Mouse (Mus musculus) megakaryocyte progenitor cell, adult 5-6 weeks (primary cell): ENCODE data around the gene Drap1. TPM values are rescaled to one million over a fixed set of nuclear protein-coding genes. Genes with fewer than 3 reads are reported as not detected.
A peak's percentile ranks its signal among the peaks of the same experiment; 100 is the strongest.

Source experiments
- ATAC-seq: replicated peaks from 2 replicates; pipeline ENCODE4 v1.8.0; 2016; ENCODE audit warnings: mild to moderate bottlenecking, moderate TSS enrichment, inconsistent platforms; ENCODE audit not compliant: poor library complexity
- total RNA-seq, 2 experiments: library from RNA; stranded (forward) in 1 of 2; stranded (reverse) in 1 of 2; fragments of 157-497, 149-512 nt in 1 of 2; fragments of 200-1000 nt in 1 of 2; gene quantifications; 2 replicates each; pipeline versions ENCODE4 v1.2.3 to v1.2.4; 2015 to 2017

Drap1 gene
- total RNA-seq, 2 experiments from 2014 or later = 105 to 120 TPM

- ATAC-seq = peak; percentile 90
Observed at GRCm38 (mm10) chr19:5388588-5389242, 36.1 kb downstream of the Drap1 start, which contains the start of gene Sart1. Gene Sart1, minus strand, starts transcription at chr19:5388703.

DNA sequence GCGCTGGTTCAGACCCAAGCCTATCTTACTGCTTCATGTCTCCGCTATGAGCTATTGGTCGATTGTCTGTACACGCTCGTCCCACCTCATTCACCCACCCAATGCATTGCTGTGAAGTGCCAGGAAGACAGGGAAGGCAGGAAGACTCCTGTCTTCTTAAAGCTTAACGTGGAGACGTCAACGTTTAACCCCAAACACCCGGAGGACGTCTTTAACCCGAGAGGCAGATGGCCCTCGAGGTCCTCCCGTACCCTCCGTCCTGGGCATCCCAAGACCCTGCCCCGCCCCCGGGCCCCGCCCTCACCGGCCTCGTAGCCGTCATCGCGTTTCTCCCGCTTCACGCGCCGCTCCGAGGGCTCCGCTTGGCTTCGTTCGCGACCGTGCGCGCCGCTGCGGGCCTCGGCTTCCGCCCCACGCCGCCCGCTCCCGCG lies 36.8 kb downstream of the Drap1 start:
- no peak for ATAC-seq

DNA sequence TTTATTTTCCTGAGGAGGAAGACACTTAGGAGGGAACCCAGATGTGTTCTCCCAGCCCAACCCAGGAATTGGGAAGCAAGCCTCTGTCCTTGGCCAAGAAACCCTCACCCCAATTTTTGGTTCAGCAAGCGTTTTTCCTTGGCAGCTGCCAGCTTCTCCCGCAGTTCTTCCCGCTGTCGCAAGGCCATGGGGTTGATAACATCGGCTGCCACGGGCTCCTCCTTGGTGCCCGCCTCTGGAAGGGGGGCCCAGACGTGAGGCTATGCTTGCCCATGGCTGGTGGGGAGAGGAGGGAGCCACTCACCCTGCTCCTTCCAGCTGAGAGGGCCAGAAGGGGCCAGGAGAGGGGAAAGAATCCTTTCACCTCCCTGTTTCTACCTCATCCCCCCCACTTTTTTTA lies 40.1 kb downstream of the Drap1 start:
- no peak for ATAC-seq

DNA sequence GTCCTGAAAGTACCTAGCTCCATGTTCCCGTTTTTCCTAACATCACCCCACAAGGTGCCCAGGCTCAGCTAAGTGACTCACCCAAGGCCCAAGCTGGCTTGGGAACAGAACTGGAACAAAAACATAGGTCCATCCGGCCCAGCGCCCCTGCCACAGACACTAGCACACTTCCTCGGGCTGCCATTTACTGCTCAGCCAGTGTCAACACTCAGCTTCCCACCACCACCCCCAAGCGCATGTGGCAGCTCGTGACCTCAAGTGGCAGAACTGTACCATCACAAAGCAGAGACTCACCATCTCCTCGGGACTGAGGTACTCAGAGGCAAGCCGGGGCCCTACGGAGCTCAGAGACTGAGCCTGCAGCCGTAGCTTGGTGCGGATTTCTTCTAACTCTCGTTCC lies 41.5 kb downstream of the Drap1 start:
- ATAC-seq = no peak

GRCm38 (mm10) chr19:5377446-5377845 lies 47.3 kb downstream of the Drap1 start:
- ATAC-seq = no peak

GRCm38 (mm10) chr19:5374748-5375147 lies 50.0 kb downstream of the Drap1 start:
- ATAC-seq = no peak

- no peak for ATAC-seq
Observed at GRCm38 (mm10) chr19:5374177-5374576, 50.6 kb downstream of the Drap1 start.

Other genes with a start within 250 kb of the Drap1 start
- gene Pacs1, start 151.9 kb downstream of the Drap1 start, total RNA-seq (2015) = 14.8 and 16.2 TPM in 2 replicates
- gene Pacs1, start 151.9 kb downstream of the Drap1 start, total RNA-seq (2017) = 5.1 and 7.1 TPM in 2 replicates
- 119 and 147 TPM in 2 replicates for gene Sf3b2, start 129.5 kb downstream of the Drap1 start, total RNA-seq (2015)
- gene Sf3b2, start 129.5 kb downstream of the Drap1 start, total RNA-seq (2017) = 239 and 261 TPM in 2 replicates
- not detected in 2 replicates for gene Gal3st3, start 126.6 kb downstream of the Drap1 start, total RNA-seq (2015)
- gene Gal3st3, start 126.6 kb downstream of the Drap1 start, total RNA-seq (2017) = not detected in 2 replicates
- gene Catsper1, start 89.2 kb downstream of the Drap1 start, total RNA-seq (2015) = not detected in 2 replicates
- gene Catsper1, start 89.2 kb downstream of the Drap1 start, total RNA-seq (2017) = not detected in 2 replicates
- not detected in 2 replicates for gene Cst6, start 75.4 kb downstream of the Drap1 start, total RNA-seq (2015)
- not detected in 2 replicates for gene Cst6, start 75.4 kb downstream of the Drap1 start, total RNA-seq (2017)
- gene Eif1ad, start 58.2 kb downstream of the Drap1 start, total RNA-seq (2015) = 48.9 and 54.7 TPM in 2 replicates
- 67.8 and 86.2 TPM in 2 replicates for gene Eif1ad, start 58.2 kb downstream of the Drap1 start, total RNA-seq (2017)
- gene Banf1, start 57.8 kb downstream of the Drap1 start, total RNA-seq (2015) = 499 and 504 TPM in 2 replicates
- 66.7 and 68.5 TPM in 2 replicates for gene Banf1, start 57.8 kb downstream of the Drap1 start, total RNA-seq (2017)
- 65.3 and 65.9 TPM in 2 replicates for gene Sart1, start 36.3 kb downstream of the Drap1 start, total RNA-seq (2015)
- 83.8 and 105 TPM in 2 replicates for gene Sart1, start 36.3 kb downstream of the Drap1 start, total RNA-seq (2017)
- not detected in 2 replicates for gene Tsga10ip, start 22.5 kb downstream of the Drap1 start, total RNA-seq (2015)
- gene Tsga10ip, start 22.5 kb downstream of the Drap1 start, total RNA-seq (2017) = 0.34 TPM in 1 of 2 replicates, not detected in the other
- gene AI837181, start 165 bp upstream of the Drap1 start, total RNA-seq (2015) = 18.4 and 18.6 TPM in 2 replicates
- gene AI837181, start 165 bp upstream of the Drap1 start, total RNA-seq (2017) = 8.6 and 11.9 TPM in 2 replicates
- 0.47 and 0.98 TPM in 2 replicates for gene Fosl1, start 22.6 kb upstream of the Drap1 start, total RNA-seq (2015)
- 1.2 TPM in 1 of 2 replicates, not detected in the other for gene Fosl1, start 22.6 kb upstream of the Drap1 start, total RNA-seq (2017)
- gene Ccdc85b, start 32.9 kb upstream of the Drap1 start, total RNA-seq (2015) = 0.99 and 1.2 TPM in 2 replicates
- gene Ccdc85b, start 32.9 kb upstream of the Drap1 start, total RNA-seq (2017) = 2.5 and 3.0 TPM in 2 replicates
- gene Fibp, start 35.6 kb upstream of the Drap1 start, total RNA-seq (2015) = 50.2 and 73.5 TPM in 2 replicates
- 107 and 197 TPM in 2 replicates for gene Fibp, start 35.6 kb upstream of the Drap1 start, total RNA-seq (2017)
- gene Ctsw, start 43.5 kb upstream of the Drap1 start, total RNA-seq (2015) = 0.47 and 0.83 TPM in 2 replicates
- gene Ctsw, start 43.5 kb upstream of the Drap1 start, total RNA-seq (2017) = 0.44 and 0.79 TPM in 2 replicates
- gene Efemp2, start 49.0 kb upstream of the Drap1 start, total RNA-seq (2015) = 0.54 TPM in 1 of 2 replicates, not detected in the other
- not detected in 2 replicates for gene Efemp2, start 49.0 kb upstream of the Drap1 start, total RNA-seq (2017)
- 20.4 and 28.8 TPM in 2 replicates for gene Mus81, start 63.4 kb upstream of the Drap1 start, total RNA-seq (2015)
- gene Mus81, start 63.4 kb upstream of the Drap1 start, total RNA-seq (2017) = 10.3 and 11.6 TPM in 2 replicates
- gene Cfl1, start 65.5 kb upstream of the Drap1 start, total RNA-seq (2015) = 1,737 and 1,793 TPM in 2 replicates
- gene Cfl1, start 65.5 kb upstream of the Drap1 start, total RNA-seq (2017) = 1,233 and 1,355 TPM in 2 replicates
- gene 1700020D05Rik, start 78.8 kb upstream of the Drap1 start, total RNA-seq (2015) = 0.66 and 1.7 TPM in 2 replicates
- gene 1700020D05Rik, start 78.8 kb upstream of the Drap1 start, total RNA-seq (2017) = 1.5 TPM in 1 of 2 replicates, not detected in the other
- gene Snx32, start 85.6 kb upstream of the Drap1 start, total RNA-seq (2015) = 0.73 and 2.8 TPM in 2 replicates
- 1.7 and 1.9 TPM in 2 replicates for gene Snx32, start 85.6 kb upstream of the Drap1 start, total RNA-seq (2017)
- gene Ovol1, start 135.7 kb upstream of the Drap1 start, total RNA-seq (2015) = not detected in 2 replicates
- gene Ovol1, start 135.7 kb upstream of the Drap1 start, total RNA-seq (2017) = not detected in 2 replicates
- 8.9 and 10.5 TPM in 2 replicates for gene Ap5b1, start 143.0 kb upstream of the Drap1 start, total RNA-seq (2015)
- gene Ap5b1, start 143.0 kb upstream of the Drap1 start, total RNA-seq (2017) = 7.4 and 9.6 TPM in 2 replicates
- 80.3 and 150 TPM in 2 replicates for gene Rnaseh2c, start 176.9 kb upstream of the Drap1 start, total RNA-seq (2015)
- gene Rnaseh2c, start 176.9 kb upstream of the Drap1 start, total RNA-seq (2017) = 83.2 and 112 TPM in 2 replicates
- gene Kat5, start 185.3 kb upstream of the Drap1 start, total RNA-seq (2015) = 35.1 and 40.2 TPM in 2 replicates
- 51.8 and 60.1 TPM in 2 replicates for gene Kat5, start 185.3 kb upstream of the Drap1 start, total RNA-seq (2017)
- 37.2 and 40.0 TPM in 2 replicates for gene Rela, start 212.5 kb upstream of the Drap1 start, total RNA-seq (2015)
- 36.4 and 43.2 TPM in 2 replicates for gene Rela, start 212.5 kb upstream of the Drap1 start, total RNA-seq (2017)
- 16.4 and 24.2 TPM in 2 replicates for gene Sipa1, start 238.7 kb upstream of the Drap1 start, total RNA-seq (2015)
- 19.2 and 24.0 TPM in 2 replicates for gene Sipa1, start 238.7 kb upstream of the Drap1 start, total RNA-seq (2017)